Mouse (Mus musculus) heart, adult 9 months (tissue): Measurements from ENCODE around the gene Cpox.
"Not testable (repeated sequence)": the region's sequence is repeated elsewhere in the genome, so short reads cannot be mapped to it uniquely, and the experiment has no call there.

Experiments used
- DNase-seq, 2 experiments: peaks; one replicate each; pipeline ENCODE4 v3.0.0; 2022; ENCODE audit warnings: low spot score in 2 of 2

The Cpox gene

GRCm38 (mm10) chr16:58669917-58670630 lies at the start of gene Cpox:
Gene Cpox, plus strand, starts transcription at chr16:58670292.
- DNase-seq = peak; percentile 78

- no peak for DNase-seq
These were observed 47.7 kb upstream of the Cpox start for GRCm38 (mm10) chr16:58622377-58622776.

GRCm38 (mm10) chr16:58623114-58623513 lies 47.0 kb upstream of the Cpox start:
- DNase-seq = no peak

- peak in 1 of 2 experiments; percentile 30 for DNase-seq
These were observed 46.1 kb upstream of the Cpox start for GRCm38 (mm10) chr16:58623944-58624343.

- no peak for DNase-seq
These were observed 42.3 kb upstream of the Cpox start for GRCm38 (mm10) chr16:58627597-58628335.

- DNase-seq = no peak
These were observed 41.8 kb upstream of the Cpox start for GRCm38 (mm10) chr16:58628336-58628680.

GRCm38 (mm10) chr16:58628968-58629367 lies 41.1 kb upstream of the Cpox start:
- DNase-seq = no peak

GRCm38 (mm10) chr16:58629736-58630135 lies 40.4 kb upstream of the Cpox start:
- DNase-seq = no peak

- no peak for DNase-seq
These were observed 34.2 kb upstream of the Cpox start for GRCm38 (mm10) chr16:58635866-58636265.

GRCm38 (mm10) chr16:58637448-58637847 lies 32.6 kb upstream of the Cpox start:
- no peak for DNase-seq

GRCm38 (mm10) chr16:58638016-58638415 lies 32.1 kb upstream of the Cpox start:
- no peak for DNase-seq

GRCm38 (mm10) chr16:58638689-58639175 lies 31.4 kb upstream of the Cpox start, which contains the start of gene E330017A01Rik:
Gene E330017A01Rik, minus strand, starts transcription at chr16:58638739.
- no peak for DNase-seq

- no peak for DNase-seq
These were observed 20.1 kb upstream of the Cpox start for GRCm38 (mm10) chr16:58649979-58650378.

- no peak for DNase-seq
These were observed 14.3 kb upstream of the Cpox start for GRCm38 (mm10) chr16:58655751-58656150.

- DNase-seq = no peak
These were observed 13.6 kb upstream of the Cpox start for GRCm38 (mm10) chr16:58656526-58656925.

- DNase-seq = no peak
These were observed 11.4 kb upstream of the Cpox start for GRCm38 (mm10) chr16:58658668-58659067.

- DNase-seq = no peak
These were observed 8.3 kb upstream of the Cpox start for GRCm38 (mm10) chr16:58661826-58662225.

- no peak for DNase-seq
These were observed 7.8 kb upstream of the Cpox start for GRCm38 (mm10) chr16:58662287-58662791.

- DNase-seq = no peak
These were observed 7.1 kb upstream of the Cpox start for GRCm38 (mm10) chr16:58663021-58663420.

- no peak for DNase-seq
These were observed 6.3 kb upstream of the Cpox start for GRCm38 (mm10) chr16:58663816-58664215.

- not testable (repeated sequence) for DNase-seq
These were observed 5.0 kb upstream of the Cpox start for GRCm38 (mm10) chr16:58665137-58665536.

- not testable (repeated sequence) for DNase-seq
These were observed 3.4 kb upstream of the Cpox start for GRCm38 (mm10) chr16:58666681-58667080.

GRCm38 (mm10) chr16:58668586-58668985 lies 1.5 kb upstream of the Cpox start:
- no peak for DNase-seq
